Mouse (Mus musculus) heart, adult 18-20 months (tissue): Measurements from ENCODE around the gene Armc8. TPM values are rescaled to one million over a fixed set of nuclear protein-coding genes. Genes with fewer than 3 reads are reported as not detected.

Source experiments
- total RNA-seq, 2 experiments: library from RNA; stranded (reverse); gene quantifications; 2 replicates each; pipeline ENCODE4 v1.2.3; 2021

The Armc8 gene
- total RNA-seq, 2 experiments from 2014 or later: 16.8 to 17.3 TPM

Other genes starting within 250 kb of the Armc8 start
- gene Esyt3, start 210.3 kb downstream of the Armc8 start, total RNA-seq: under 1 TPM; 0.36 to 0.40 TPM
- 1 to 10 TPM; 6.2 to 7.1 TPM for gene Mras, start 131.5 kb downstream of the Armc8 start, total RNA-seq
- under 1 TPM in 1 of 2 experiments, not detected in 1; 0.85 TPM for gene Nme9, start 117.4 kb downstream of the Armc8 start, total RNA-seq
- gene Dbr1, start 6.9 kb upstream of the Armc8 start, total RNA-seq: 1 to 10 TPM; 5.6 to 6.9 TPM
- gene A4gnt, start 43.6 kb upstream of the Armc8 start, total RNA-seq: not detected
- 1 to 10 TPM; 3.3 to 4.3 TPM for gene Dzip1l, start 60.6 kb upstream of the Armc8 start, total RNA-seq
- gene Cldn18, start 148.4 kb upstream of the Armc8 start, total RNA-seq: not detected